Mouse (Mus musculus): ENCODE data around the gene Gm47289. TPM values are rescaled to one million over a fixed set of nuclear protein-coding genes. Genes with fewer than 3 reads are reported as not detected.

Gm47289 gene
- polyA plus RNA-seq, 1 experiment from 2014 or later = not detected

GRCm38 (mm10) chr9:119165548-119165947 lies 6.6 kb downstream of the Gm47289 start:
- no peak overlapping the region for H3K4me3 ChIP-seq
- no peak overlapping the region for H3K27ac ChIP-seq
- ATAC-seq (ENCODE audit: insufficient number of reproducible peaks, insufficient read depth, low FRiP score, low TSS enrichment) = no peak
- H3K4me2 ChIP-seq (replicated peaks) = no peak overlapping the region
- WGBS = 92% methylated on average over 6 of the region's 6 CpGs
- H3K36me3 ChIP-seq = no peaks in the 10 kb centered on the region
- no peaks in the 10 kb centered on the region for H3K9me3 ChIP-seq
- no peaks in the 10 kb centered on the region for H3K27me3 ChIP-seq
- no peak overlapping the region for H3K9ac ChIP-seq
- no peaks in the 10 kb centered on the region for H3K4me1 ChIP-seq

GRCm38 (mm10) chr9:119167608-119168007 lies 8.6 kb downstream of the Gm47289 start:
- Histone ChIP-seq H3K9ac (no peak overlapping the region), H3K4me3 (no peak overlapping the region)
- WGBS = 94% methylated on average over 2 of the region's 2 CpGs

GRCm38 (mm10) chr9:119179292-119179691 lies 20.3 kb downstream of the Gm47289 start:
- Histone ChIP-seq H3K27me3 (no peaks in the 10 kb centered on the region), H3K9ac (no peak overlapping the region), H3K4me1 (no peaks in the 10 kb centered on the region), H3K4me2 (replicated peaks) (no peak overlapping the region), H3K4me3 (no peak overlapping the region), H3K27ac (no peak overlapping the region), H3K36me3 (no peaks in the 10 kb centered on the region), H3K9me3 (no peaks in the 10 kb centered on the region)
- ATAC-seq (ENCODE audit: insufficient number of reproducible peaks, insufficient read depth, low FRiP score, low TSS enrichment) = no peak
- 82% methylated on average over 11 of the region's 11 CpGs for WGBS

More at GRCm38 (mm10) chr9:119167608-119168007, 8.6 kb downstream of the Gm47289 start:
- no peak overlapping the region for H3K27ac ChIP-seq
- H3K9me3 ChIP-seq = no peaks in the 10 kb centered on the region
- no peak for ATAC-seq (ENCODE audit: insufficient number of reproducible peaks, insufficient read depth, low FRiP score, low TSS enrichment)
- no peaks in the 10 kb centered on the region for H3K36me3 ChIP-seq
- H3K4me1 ChIP-seq = no peaks in the 10 kb centered on the region
- no peaks in the 10 kb centered on the region for H3K27me3 ChIP-seq
- H3K4me2 ChIP-seq (replicated peaks) = no peak overlapping the region

- Histone ChIP-seq H3K27me3 (no peaks in the 10 kb centered on the region; the same call in 1 of the 2 replicates), H3K9ac (no peak overlapping the region), H3K4me2 (replicated peaks) (no peak overlapping the region), H3K4me1 (no peaks in the 10 kb centered on the region), H3K4me3 (no peak overlapping the region), H3K27ac (no peak overlapping the region), H3K36me3 (no peaks in the 10 kb centered on the region), H3K9me3 (no peaks in the 10 kb centered on the region)
- WGBS = 47% methylated on average over 3 of the region's 3 CpGs
- no peak for ATAC-seq (ENCODE audit: insufficient number of reproducible peaks, insufficient read depth, low FRiP score, low TSS enrichment)
These were observed 22.3 kb downstream of the Gm47289 start for GRCm38 (mm10) chr9:119181241-119181728.

DNA sequence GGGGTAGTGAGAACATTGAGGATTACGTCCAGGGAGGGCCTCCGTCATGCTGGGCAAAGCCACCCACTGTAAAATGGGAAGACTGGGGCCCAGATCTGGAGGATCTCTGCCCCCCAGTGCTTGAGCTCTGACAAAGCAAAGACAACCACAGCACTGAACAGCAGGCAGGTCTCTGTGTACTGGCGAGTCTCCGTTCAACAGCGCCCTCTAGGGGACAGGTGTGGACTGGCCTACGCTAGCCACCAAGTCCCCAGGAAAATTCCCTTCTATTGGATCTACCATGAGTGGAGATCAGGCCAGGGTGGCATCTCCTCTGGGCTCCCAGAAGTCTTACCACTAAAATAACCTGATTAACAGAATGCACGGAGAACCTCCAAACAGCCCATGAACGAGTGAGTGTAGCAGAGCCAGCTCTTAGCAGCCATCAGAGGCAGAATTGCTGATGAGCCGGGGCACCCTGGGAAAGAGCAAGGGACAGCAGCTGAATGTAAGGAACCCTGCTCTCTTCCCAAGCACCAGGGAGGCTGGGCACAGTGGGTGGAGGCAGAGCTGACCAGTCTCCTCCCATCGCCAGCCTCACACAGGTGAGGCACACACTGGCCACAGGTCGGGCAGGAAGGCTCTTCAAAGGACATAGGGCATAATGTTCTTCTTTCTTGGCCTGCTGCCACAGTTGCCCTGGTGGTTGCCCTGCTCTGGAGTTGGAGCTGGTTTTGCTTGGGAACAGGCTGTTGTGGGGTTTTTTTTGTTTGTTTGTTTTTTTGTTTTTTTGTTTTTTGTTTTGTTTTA lies 33.4 kb downstream of the Gm47289 start:
- Histone ChIP-seq H3K4me3 (no peak overlapping the region), H3K4me1 (no peaks in the 10 kb centered on the region), H3K4me2 (replicated peaks) (no peak overlapping the region), H3K9me3 (no peaks in the 10 kb centered on the region), H3K36me3 (no peaks in the 10 kb centered on the region), H3K27ac (no peak overlapping the region), H3K27me3 (no peaks in the 10 kb centered on the region), H3K9ac (no peak overlapping the region)
- 34% methylated on average over 11 of the region's 11 CpGs for WGBS
- ATAC-seq (ENCODE audit: insufficient number of reproducible peaks, insufficient read depth, low FRiP score, low TSS enrichment) = no peak

GRCm38 (mm10) chr9:119199151-119199861 lies 40.3 kb downstream of the Gm47289 start:
- no peak for ATAC-seq (ENCODE audit: insufficient number of reproducible peaks, insufficient read depth, low FRiP score, low TSS enrichment)
- Histone ChIP-seq H3K4me1 (no peaks in the 10 kb centered on the region), H3K4me3 (no peak overlapping the region), H3K27me3 (no peaks in the 10 kb centered on the region), H3K27ac (no peak overlapping the region), H3K4me2 (replicated peaks) (no peak overlapping the region), H3K36me3 (no peaks in the 10 kb centered on the region), H3K9ac (no peak overlapping the region), H3K9me3 (peaks cover 12% of the 10 kb centered on the region; the same call in 1 of the 2 replicates)
- 63% methylated on average over 10 of the region's 10 CpGs for WGBS

DNA sequence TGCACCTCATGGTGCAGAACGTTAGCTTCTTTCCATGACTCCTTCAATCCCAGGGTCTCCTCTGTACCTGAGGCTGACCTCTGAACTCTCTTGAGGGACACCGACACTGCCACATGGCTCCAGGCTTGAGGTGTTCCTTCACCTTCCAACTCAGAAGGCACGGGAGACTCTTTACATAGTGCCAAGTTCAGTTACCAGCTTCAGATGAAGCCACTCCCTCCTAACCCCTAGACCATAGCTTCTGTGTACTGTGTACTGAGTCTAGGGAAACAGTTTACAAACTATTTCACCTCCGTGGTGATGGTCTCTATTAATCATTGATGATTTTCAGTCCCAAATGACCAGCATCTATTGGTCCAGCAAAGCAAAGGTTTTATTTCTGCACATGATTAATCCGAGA lies 42.7 kb downstream of the Gm47289 start:
- Histone ChIP-seq H3K4me3 (no peak overlapping the region), H3K4me2 (replicated peaks) (no peak overlapping the region), H3K27ac (no peak overlapping the region), H3K9me3 (peaks cover 18% of the 10 kb centered on the region; the same call in 1 of the 2 replicates), H3K4me1 (no peaks in the 10 kb centered on the region), H3K36me3 (no peaks in the 10 kb centered on the region), H3K27me3 (no peaks in the 10 kb centered on the region), H3K9ac (no peak overlapping the region)
- ATAC-seq (ENCODE audit: insufficient number of reproducible peaks, insufficient read depth, low FRiP score, low TSS enrichment) = no peak
- 87% methylated on average over 5 of the region's 5 CpGs for WGBS

- H3K4me3 ChIP-seq = no peak overlapping the region
- H3K36me3 ChIP-seq = no peaks in the 10 kb centered on the region
- WGBS = 93% methylated on average over 9 of the region's 9 CpGs
- no peak overlapping the region for H3K27ac ChIP-seq
- H3K27me3 ChIP-seq = no peaks in the 10 kb centered on the region
- no peak for ATAC-seq (ENCODE audit: insufficient number of reproducible peaks, insufficient read depth, low FRiP score, low TSS enrichment)
- no peaks in the 10 kb centered on the region for H3K4me1 ChIP-seq
- H3K9me3 ChIP-seq = peaks cover 18% of the 10 kb centered on the region; the same call in 1 of the 2 replicates
- H3K4me2 ChIP-seq (replicated peaks) = no peak overlapping the region
- no peak overlapping the region for H3K9ac ChIP-seq
These were observed 44.7 kb downstream of the Gm47289 start for GRCm38 (mm10) chr9:119203617-119204016.

GRCm38 (mm10) chr9:119205756-119206155 lies 46.8 kb downstream of the Gm47289 start:
- Histone ChIP-seq H3K27me3 (no peaks in the 10 kb centered on the region), H3K9me3 (peaks cover 18% of the 10 kb centered on the region; the same call in 1 of the 2 replicates), H3K4me2 (replicated peaks) (no peak overlapping the region), H3K4me3 (no peak overlapping the region), H3K27ac (no peak overlapping the region), H3K9ac (no peak overlapping the region), H3K4me1 (no peaks in the 10 kb centered on the region), H3K36me3 (no peaks in the 10 kb centered on the region)
- 86% methylated on average over 5 of the region's 5 CpGs for WGBS
- no peak for ATAC-seq (ENCODE audit: insufficient number of reproducible peaks, insufficient read depth, low FRiP score, low TSS enrichment)

DNA sequence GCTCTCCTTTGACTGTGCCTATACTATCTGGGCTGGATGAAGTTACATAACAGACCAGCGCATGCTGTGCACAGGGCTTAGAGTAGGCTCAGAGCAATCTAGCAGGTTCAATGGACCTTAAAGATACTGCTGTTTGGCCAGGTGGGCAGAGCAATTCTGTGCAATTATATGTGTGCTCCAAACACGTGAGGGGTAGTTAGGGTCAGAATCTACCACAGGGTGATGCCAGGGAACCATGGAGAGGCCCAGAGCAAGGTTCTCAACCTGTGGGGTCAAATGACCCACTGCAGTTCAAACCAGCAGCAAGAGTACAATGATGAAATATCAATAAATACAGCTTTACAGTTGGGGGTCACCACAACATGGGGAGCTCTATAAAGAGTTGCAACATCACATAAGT lies 47.7 kb downstream of the Gm47289 start:
- Histone ChIP-seq H3K36me3 (no peaks in the 10 kb centered on the region), H3K4me1 (no peaks in the 10 kb centered on the region), H3K9me3 (peaks cover 18% of the 10 kb centered on the region; the same call in 1 of the 2 replicates), H3K27me3 (no peaks in the 10 kb centered on the region), H3K9ac (no peak overlapping the region), H3K4me3 (no peak overlapping the region), H3K4me2 (replicated peaks) (no peak overlapping the region), H3K27ac (no peak overlapping the region)
- WGBS = 81% methylated on average over 2 of the region's 2 CpGs
- ATAC-seq (ENCODE audit: insufficient number of reproducible peaks, insufficient read depth, low FRiP score, low TSS enrichment) = no peak

DNA sequence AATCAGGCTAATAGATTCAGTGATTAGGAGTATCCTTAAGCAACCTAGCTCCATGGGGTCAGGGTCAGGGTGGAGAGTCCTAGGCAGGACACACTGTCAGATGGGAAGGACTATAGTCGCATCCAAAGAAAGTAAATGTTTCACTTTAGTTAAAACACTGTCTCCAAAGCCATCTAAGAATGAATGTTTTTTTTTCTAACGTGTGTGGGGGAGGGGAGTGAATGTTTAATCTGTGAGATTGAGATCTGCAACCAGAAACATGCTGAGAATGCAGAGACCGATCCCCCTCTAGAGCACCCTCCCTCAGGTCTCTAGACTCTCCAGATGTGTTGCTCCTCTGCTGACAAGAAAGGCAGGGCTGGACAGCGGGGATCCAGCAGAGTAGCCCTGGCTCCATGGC lies 48.2 kb downstream of the Gm47289 start:
- H3K27me3 ChIP-seq = no peaks in the 10 kb centered on the region
- no peak overlapping the region for H3K4me2 ChIP-seq (replicated peaks)
- peaks cover 18% of the 10 kb centered on the region; the same call in 1 of the 2 replicates for H3K9me3 ChIP-seq
- H3K4me1 ChIP-seq = no peaks in the 10 kb centered on the region
- no peak overlapping the region for H3K27ac ChIP-seq
- H3K4me3 ChIP-seq = no peak overlapping the region
- no peak overlapping the region for H3K9ac ChIP-seq
- WGBS = 72% methylated on average over 4 of the region's 4 CpGs
- no peaks in the 10 kb centered on the region for H3K36me3 ChIP-seq
- no peak for ATAC-seq (ENCODE audit: insufficient number of reproducible peaks, insufficient read depth, low FRiP score, low TSS enrichment)

- H3K36me3 ChIP-seq = no peaks in the 10 kb centered on the region
- no peak for ATAC-seq (ENCODE audit: insufficient number of reproducible peaks, insufficient read depth, low FRiP score, low TSS enrichment)
- no peak within 1 kb of the TSS for H3K9ac ChIP-seq
- H3K4me3 ChIP-seq = no peak within 1 kb of the TSS
- no peaks in the 10 kb centered on the region for H3K4me1 ChIP-seq
- H3K9me3 ChIP-seq = peaks cover 9% of the 10 kb centered on the region; the same call in 1 of the 2 replicates
- no peaks in the 10 kb centered on the region for H3K27me3 ChIP-seq
- 96% methylated on average over 4 of the region's 4 CpGs for WGBS
- H3K27ac ChIP-seq = no peak within 1 kb of the TSS
- H3K4me2 ChIP-seq (replicated peaks) = no peak within 1 kb of the TSS
These were observed 50.0 kb downstream of the Gm47289 start, which contains the start of gene Slc22a13 for GRCm38 (mm10) chr9:119208998-119209397. Slc22a13 (minus strand) TSS chr9:119209098.
